Mouse (Mus musculus) left cerebral cortex, postnatal 36 days (tissue): ENCODE measurements at regions not wholly inside any gene's neighbourhood (a gene's known extent, or its start where the extent isn't known, plus 50 kb on each side); places are given as distances from the start of the nearest gene placed in this dataset.

ENCODE experiments used
- DNase-seq, 2 experiments: peaks; one replicate each; pipeline ENCODE4 v3.0.0; 2021 to 2022; ENCODE audit warnings: low spot score in 2 of 2, mixed read lengths in 1 of 2
- intact Hi-C: fragments of 180-260 bp; cut with DNase I; formaldehyde crosslinking; loops from one replicate; pipeline ENCODE4 v1.15.1; 2025

- DNase-seq: peak; percentile 14 to 32
- intact Hi-C loops: no loop called here
Measured at GRCm38 (mm10) chr4:79530968-79531620, 1302.8 kb upstream of the Tyrp1 start.

GRCm38 (mm10) chr4:79531769-79532168 lies 1302.2 kb upstream of the Tyrp1 start:
- intact Hi-C loops: no loop called here
- no peak for DNase-seq

GRCm38 (mm10) chr4:79532420-79533066 lies 1301.4 kb upstream of the Tyrp1 start:
- peak; percentile 29 to 38 for DNase-seq
- intact Hi-C loops: no loop called here

- no peak for DNase-seq
Measured at GRCm38 (mm10) chr4:79545461-79545860, 1288.5 kb upstream of the Tyrp1 start.

More at GRCm38 (mm10) chr4:79545461-79545860, 1288.5 kb upstream of the Tyrp1 start:
- intact Hi-C loops: no loop called here
